Mouse (Mus musculus): Measurements from ENCODE around the gene Cib4.

Gene Cib4

DNA sequence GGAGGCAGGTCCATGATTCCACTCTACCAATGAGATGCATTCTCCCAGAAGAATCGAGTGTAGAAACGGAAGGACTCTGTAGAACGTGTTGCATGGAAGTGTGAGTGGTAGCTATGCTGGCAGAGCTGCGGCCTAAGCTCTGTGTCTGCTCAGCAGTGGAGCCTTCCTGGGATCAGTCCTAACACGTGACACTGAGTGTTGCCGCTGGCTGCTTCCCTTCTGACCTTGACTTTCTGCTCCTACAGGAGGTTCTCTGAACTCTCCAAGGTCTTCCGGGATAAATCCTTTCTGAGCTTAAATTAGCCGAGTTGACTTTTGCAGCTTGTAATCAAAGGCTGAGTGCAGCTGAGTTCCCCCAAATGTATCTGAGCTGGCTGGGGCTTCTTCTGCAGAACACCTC, 28.7 kb upstream of the Cib4 start:
- no peak for DNase-seq (ENCODE audit: low read depth, low spot score)

DNA sequence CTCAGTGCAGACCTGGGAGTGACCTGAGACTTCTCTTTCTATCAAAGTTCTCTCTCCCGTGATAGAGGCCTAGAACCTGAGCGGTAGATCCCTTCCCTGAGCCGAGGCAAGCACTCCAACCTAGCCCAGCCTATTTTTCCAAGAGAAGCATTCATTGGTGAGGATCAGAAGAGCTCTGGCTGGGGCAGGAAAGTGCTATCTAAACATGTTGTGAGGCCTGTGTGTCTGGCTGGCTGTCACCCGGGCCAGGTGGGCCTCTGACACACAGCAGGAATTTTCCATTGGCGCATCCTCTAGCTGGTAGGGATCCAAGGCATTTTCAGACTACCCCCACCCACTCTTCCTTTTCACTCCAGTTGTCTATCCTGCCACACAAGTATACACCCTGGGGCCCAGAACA, 26.2 kb upstream of the Cib4 start:
- DNase-seq (ENCODE audit: low read depth, low spot score), result no peak

DNA sequence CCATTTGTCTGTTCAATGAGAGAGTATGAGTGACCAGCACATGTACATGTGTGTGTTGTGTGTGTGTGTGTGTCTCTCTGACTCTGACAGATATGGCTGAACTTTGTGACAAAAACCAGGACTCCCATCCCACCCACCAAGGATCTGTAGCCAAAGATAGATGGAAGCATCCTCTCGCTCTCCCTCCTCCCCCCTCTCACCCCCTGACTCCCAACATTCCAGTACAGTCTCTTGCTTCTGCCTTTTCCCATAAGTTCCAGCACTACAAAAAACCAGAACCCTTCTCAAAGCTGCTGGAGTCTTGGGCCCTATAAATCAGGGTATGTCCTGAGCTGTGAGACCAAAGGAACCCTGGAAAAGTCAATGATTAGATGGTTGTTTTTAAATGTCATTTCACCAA, 22.8 kb upstream of the Cib4 start:
- no peak for DNase-seq (ENCODE audit: low read depth, low spot score)

DNA sequence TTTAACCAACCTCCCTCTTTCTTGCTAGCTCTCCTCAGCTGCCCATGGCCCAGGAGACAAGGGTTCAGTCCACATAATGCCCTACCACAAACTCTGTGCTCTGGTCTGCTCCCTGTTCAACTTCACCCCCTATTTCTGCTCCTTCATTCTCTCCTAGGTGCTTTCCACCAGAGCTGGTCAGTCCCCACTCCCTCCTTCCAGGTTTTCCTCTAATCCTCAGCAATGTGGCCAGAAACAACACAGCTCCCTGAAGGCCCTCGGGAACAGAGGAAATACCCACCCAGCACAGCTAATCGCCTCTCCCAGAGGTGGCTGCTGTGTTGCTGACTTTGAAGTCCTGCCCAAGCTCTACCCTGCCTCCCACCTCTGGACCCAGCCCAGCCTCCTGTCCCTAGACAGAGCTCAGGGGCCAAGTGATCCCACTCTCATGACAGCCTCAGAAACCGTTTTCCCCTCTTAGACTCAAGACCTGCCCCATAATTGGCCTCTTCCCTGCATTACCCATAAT, 14.4 kb upstream of the Cib4 start:
- no peak for DNase-seq (ENCODE audit: low read depth, low spot score)

DNA sequence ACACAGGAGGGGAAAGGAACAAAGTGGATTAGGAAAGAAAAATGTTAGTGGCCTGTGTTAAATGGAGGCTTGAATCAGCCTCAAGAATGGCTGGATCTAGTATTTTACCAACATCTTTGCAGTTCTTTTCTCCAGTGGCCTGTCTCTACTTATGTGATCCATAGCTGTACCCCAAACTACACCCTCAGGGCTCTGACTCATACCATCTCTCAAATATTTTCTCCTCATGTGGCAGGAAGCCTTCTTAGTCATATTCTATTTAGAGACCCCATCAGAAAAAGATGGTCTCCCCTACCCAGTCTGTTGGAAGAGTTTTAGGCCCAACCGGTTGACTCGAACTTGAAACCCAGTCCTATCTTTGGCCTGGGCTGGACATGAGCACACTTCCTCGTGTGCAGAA, 13.8 kb upstream of the Cib4 start:
- no peak for DNase-seq (ENCODE audit: low read depth, low spot score)

DNA sequence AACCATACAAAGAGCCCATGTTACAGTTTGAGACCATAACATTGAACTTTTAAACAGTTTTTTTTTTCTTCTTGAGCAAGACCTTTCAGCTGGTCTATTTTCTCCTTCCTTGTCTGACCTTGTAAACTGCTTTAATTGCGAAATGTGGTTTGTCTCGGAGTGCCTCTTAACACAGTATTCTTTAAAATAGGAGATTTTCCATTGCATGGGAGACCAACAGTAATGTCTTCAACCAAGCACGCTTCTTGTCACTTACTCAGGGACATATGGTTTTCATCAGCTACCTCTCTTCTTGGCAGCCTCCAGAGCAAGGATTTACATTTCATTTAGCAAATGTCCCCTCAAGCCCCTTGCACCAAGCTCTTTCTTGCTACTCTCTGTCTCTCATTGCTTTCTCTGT, 10.6 kb upstream of the Cib4 start:
- no peak for DNase-seq (ENCODE audit: low read depth, low spot score)

DNA sequence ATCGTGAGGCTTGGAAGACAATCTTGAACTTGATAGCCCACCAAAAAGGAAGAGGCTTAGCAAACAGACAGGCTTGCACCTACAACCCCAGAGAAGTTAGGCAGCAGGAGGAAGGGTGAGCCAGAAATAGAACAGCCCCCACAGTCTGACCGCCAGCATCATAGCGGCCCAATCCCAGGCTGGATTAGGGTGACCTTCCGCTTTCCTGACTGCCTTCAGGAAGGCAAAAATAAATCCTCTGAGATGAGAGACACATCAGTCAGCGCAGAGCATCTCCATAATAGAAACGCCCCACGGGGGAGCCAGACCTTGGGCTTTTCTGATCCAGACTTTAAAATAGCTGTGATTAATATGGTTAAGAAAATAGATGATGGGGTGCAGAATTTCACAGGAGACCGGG, 9.3 kb upstream of the Cib4 start:
- no peak for DNase-seq (ENCODE audit: low read depth, low spot score)

DNA sequence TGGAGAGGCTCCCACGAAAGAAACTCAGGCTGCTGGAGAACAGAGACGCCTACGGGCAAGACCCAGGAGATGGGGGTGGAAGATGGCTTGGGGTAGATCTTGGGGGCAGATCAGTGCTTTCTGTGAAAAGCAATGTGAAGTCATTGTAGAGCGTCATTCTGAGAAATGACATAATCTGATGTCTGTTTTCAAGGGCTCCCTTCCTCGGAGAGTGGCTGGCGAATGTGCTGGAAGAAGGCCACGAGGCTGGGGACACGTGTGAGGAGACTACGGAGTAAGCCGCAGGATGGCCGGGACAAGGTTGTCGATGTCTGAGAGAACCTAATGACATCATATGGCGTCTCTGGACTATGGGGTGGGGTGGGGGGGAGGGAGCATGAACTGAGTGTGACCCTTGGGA, 8.3 kb upstream of the Cib4 start:
- DNase-seq (ENCODE audit: low read depth, low spot score), result no peak

DNA sequence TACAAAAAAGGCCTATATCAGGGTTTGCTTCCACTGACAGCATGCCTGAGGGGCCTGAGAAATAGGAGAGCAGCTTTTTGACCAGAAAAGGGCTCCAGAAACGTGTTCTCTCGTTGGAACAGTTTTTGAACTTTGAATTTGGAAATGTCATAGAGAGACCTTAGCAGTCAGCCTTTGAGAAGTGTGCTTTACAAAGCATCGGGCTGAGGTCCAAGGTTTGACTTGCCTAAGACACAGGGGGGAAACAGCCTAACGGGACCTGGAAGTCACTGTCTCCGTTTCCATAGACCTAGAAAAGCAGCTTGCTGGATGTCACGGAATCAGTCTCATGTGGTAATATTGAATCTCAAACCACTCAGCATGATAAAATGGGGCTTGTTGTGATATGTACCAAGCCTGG, 6.4 kb upstream of the Cib4 start:
- DNase-seq (ENCODE audit: low read depth, low spot score), result no peak

DNA sequence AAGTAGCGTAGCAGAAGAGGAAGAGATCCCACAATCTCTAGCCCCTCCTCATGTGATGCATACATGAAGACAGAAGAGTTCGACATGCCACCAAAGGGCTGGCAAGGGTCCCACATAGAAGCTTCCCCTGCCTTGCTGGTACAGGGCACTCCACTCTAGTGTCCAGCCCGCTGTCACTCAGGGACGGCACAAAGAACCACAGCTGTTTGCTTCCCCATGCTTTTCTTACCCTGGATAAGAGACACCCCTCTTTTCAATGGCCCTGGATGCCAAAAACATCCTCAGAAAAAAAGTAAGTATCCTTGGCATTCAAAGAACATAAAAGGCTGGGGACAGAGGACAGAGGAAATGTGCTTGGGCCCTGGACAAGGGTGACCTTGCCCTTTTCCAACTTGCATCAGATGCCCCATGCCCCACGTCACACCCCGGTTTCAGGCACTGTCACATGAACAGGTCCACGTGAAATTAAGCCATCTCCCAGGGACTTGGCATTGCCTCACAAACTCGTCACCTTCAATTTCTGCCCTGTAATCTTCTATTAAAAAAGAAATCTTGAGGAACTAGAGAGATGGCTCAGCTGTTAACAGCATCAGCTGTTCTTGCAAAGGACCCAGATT, 5.5 kb upstream of the Cib4 start:
- DNase-seq (ENCODE audit: low read depth, low spot score), result no peak

DNA sequence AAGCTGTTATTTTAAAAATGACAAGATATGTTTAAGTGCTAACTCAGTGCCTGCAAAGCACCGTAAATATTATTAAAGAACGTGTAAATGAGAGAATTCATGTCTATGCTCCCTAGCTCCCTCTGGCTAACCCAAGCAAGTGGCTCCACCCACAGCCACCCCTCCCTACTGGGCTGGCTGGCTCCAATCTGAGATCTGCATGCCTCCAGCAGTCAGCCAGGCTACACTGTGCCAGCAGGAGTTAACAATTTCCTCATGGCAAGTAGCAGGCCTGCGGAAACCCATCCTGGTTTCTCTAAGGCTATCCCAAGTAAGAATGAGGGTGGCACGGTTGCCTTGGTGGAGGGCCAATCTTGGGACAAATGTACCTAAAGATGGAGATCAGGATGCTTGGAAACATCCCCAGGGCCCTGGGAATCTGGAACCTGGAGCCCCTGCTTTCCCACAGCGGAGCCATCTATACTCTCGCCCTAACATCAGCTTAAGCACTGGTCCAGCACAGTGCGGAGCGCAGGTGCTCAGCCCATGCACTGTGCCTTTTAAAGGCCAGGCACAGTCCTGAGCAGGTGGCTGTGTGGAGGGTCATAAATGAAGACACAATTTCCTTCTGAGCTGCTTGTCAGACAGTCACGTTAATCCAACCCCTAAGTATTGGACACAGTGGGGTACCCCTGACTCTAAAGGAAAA, 4.8 kb upstream of the Cib4 start:
- no peak for DNase-seq (ENCODE audit: low read depth, low spot score)

DNA sequence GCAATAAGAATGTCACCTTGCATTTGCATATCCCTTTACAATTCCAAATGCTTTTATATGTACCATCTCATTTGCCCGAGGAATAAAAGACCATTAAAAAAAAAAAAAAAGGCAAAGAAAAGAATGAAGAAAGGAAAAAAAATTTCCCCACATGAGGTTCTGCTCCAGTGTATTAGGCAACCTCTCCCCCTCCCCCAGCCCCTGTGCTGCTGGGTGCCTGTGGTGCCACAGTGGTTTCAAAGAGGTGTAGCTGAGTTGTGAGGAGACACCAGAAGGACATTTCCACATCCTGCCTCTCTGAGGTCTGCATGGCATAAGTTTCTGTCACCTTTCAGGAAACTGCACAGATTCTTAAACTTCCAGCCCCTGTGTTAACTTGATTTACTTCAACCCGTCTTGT, 3.0 kb upstream of the Cib4 start:
- DNase-seq (ENCODE audit: low read depth, low spot score), result no peak

DNA sequence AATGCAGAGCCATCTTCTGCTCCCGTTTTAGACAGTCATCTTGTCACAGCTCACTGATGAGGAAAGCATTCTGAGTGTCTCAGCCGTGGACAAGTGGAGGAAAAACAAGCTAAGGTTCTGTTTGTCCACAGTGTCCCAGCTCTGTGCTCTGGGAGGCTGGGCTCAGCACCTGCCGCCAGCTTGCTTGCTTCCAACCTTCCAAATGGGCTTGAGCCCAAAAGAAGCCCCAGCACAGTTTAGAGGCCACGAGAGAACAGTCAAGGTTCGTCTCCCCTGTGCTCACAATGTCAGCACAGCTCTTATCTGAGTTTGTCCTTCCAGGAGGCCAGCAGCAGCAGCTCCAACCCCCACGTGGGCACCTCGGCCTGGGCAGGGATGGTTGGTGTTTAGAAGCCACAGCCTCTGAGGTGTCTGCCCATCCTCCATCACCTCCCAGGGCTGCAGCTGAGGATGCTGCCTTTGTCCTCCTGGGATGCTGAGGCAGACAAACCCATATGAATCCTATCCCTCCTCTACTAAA, 9.5 kb downstream of the Cib4 start:
- DNase-seq (ENCODE audit: low read depth, low spot score), result no peak

DNA sequence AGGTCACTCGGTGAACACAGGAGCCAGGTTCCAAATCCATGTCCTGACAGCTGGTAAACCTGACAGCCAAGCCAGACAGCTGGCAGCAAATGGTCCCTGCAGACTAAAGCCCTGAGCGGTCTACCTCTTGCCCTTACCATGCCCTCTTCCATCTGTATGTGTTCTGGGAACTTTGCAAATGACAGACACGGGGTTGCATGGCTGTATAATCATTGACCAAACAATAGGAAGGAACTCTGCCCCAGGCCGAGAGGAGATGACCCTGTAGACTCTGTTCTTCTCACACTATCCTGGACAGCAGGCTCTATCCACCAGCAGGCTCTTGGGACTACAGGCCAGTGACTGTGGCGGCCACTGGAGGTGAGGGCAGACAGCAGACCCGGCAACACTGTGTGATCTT, 11.0 kb downstream of the Cib4 start:
- no peak for DNase-seq (ENCODE audit: low read depth, low spot score)

DNA sequence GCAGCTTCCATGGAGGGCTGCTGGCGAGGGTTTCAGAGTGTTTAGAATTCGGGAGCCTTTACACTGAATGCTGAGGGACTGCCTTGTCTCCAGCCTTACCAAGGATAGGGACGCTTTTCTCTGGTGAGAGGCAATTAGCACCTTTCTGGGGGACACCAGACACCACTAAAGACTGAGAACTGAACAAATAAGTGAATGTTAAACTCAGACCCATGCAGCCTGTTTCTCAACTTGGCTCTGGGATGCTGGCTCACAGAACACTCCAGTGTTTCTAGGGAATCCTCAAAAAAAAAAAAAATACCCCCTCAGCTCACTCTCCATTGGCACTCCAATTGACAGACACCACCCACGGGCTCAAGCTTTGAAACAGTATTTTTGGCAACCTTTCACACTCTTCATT, 16.7 kb downstream of the Cib4 start:
- DNase-seq (ENCODE audit: low read depth, low spot score), result no peak

DNA sequence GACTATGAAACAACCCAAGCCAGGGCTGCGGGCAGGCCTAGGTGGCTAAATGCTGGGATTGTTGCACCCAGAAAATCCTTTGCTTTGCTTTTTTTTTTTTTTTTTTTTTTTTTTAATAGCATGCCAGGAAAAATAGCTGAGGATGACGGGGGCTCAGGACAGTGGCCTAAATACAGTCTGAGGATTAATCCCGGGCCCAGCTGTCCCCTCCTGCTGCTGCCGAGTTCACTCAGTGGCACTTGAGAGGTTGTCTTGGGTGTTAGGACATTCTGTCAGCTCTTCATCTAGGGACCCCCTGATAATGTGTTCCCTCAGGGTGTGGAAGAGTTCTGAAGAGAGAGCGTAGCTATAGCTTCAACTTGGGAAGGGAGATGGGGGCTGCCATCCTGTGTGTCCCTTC, 18.5 kb downstream of the Cib4 start:
- DNase-seq (ENCODE audit: low read depth, low spot score), result peak; percentile 68

DNA sequence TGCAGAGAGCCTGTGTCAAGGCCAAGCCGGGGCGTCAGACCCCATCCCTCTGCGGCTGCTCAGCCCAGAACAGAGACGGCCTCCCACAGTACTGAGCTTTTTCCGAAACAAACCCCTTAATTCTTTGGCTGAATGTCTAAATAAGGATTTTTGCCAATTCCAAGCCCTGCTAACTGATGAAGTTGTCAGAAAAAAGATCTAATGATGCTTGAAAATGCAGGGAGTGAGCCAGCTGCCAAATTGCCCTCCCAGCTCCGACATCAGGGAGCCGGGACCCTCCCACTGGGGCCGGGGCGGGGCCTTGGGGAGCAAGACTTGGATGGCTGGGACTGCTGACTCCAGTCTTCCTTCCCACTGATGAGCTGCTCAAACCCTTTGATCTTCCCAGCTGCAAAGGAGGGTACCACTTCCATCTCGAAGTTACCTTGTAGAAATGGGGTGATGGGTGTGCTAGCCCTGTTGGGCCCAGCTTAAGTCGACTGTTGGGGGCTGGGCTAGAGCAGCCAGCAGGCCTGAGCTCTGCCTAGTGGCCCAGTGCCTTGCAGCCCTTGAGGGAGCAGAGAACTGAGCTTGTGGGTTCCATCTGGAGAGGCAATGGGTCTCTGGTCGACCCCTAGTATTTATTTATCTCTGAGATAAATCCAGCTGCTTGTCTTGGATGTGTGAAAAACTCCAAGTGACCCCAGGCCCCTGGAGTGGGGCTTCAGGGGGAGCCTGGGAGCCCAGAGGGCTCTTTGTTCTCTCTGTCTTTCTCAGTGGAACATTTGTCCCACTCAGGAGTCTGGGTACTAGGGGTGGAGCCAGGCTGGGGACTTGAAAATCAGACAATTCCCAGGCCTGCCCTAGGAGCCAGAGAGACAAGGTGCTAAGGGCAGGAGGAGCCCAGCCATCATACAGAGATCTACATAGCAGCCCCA, 19.5 kb downstream of the Cib4 start:
- no peak for DNase-seq (ENCODE audit: low read depth, low spot score)

DNA sequence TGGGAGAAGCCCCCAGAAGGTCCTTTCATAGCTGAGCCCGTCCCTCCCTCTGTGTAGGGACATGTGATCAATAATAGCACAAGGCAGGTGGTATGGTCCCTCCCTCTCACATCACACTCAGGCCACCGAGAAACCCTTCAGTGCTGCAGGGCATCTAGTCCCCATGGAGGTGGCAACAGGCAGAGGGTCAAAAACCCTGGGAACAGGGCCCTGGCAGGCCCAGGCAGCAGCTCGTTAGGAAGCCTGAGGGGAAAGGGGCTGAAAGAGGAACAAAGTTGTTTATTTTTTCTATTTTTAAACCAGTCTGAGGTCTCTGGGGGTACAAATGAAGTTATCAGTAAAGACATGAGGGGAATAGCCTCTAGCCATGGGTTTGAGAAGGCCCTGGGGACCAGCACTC, 21.4 kb downstream of the Cib4 start:
- DNase-seq (ENCODE audit: low read depth, low spot score), result no peak

DNA sequence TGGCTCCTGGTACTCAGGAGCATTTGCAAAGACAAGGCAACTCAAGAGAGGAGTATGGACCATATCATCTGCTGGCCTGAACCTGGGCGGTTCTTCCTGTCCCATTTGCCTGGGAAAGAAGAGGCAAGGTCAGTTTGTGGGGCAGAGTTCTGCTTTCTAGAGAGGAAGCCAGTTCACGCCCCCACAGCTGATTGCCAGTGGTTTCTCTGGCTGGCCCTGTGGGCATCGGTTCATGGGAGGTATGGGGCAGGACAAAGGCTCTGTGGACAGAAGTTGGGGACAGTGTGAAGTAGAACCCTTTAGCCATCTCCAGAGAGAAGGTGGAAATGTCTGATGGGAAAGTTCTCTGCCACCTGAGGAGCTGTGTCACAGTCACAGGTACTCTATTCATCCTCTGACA, 22.5 kb downstream of the Cib4 start:
- DNase-seq (ENCODE audit: low read depth, low spot score), result no peak

DNA sequence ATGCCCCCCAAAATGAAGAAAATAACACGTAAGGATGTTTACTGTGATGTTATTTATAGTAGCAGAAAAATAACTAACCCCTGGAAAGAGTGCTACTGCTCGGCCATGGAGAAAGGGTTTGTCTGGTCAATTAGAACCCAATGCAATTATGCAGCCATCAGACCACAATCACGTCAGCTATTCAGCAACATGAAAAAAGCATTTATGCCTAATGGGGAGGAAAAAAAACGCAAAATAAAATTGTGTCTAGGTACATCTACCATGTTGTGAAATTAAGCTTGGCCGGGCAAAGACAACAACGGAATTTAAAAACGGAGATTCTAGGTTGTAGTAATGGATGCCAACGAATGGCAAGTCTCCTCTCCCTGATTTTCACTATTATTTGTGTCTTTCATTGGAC, 23.2 kb downstream of the Cib4 start:
- no peak for DNase-seq (ENCODE audit: low read depth, low spot score)

DNA sequence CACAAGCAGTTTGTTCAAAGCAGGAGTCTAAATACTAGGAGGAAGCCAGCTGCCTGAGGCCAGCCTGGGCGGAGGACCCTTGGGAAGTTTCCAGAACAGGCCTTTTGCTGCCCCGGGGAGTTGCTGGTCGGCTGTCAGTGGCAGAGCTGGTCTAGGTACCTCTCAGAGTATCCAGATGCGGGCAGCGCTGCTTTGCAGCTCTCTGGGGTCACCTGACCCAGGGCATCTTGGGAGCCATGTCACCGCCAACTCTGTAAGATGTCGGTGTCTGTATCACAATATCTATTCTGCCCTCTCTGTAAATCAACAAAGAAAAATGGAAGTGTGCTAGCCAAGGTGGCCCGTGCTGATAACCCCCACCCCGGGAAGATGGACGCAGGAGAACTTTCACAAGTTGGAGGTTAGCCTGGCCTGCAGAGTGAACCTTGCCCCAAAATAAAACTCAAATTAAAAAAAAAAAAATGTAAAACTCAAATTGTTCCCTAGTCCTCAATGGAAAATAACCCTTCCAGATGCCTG, 25.4 kb downstream of the Cib4 start:
- no peak for DNase-seq (ENCODE audit: low read depth, low spot score)

DNA sequence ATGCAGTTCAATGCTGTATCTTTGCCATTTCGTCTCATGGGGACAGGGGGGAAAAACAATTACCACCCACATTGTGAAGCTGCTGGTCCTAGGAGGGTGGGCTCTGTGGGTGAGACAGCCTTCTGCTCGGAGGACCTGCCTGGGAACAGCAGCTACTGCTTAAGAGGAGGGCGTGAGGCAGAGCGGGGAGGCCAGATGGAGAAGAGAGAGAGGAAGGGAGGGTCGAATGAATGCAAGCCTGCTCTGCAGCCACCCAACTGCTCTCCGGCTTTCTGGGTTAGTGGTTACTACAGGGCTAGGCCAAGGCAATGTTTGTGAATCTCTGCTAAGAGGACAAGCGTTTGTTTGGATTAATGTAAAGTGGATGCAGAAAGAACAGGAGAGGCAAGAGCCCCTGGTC, 26.1 kb downstream of the Cib4 start:
- DNase-seq (ENCODE audit: low read depth, low spot score), result no peak

Measured in retina, postnatal 7 days (tissue).